Mouse (Mus musculus): ENCODE measurements around the gene Pfpl.

The Pfpl gene

GRCm38 (mm10) chr19:12465530-12466144 lies 37.9 kb downstream of the Pfpl start:
- no peak for DNase-seq

DNA sequence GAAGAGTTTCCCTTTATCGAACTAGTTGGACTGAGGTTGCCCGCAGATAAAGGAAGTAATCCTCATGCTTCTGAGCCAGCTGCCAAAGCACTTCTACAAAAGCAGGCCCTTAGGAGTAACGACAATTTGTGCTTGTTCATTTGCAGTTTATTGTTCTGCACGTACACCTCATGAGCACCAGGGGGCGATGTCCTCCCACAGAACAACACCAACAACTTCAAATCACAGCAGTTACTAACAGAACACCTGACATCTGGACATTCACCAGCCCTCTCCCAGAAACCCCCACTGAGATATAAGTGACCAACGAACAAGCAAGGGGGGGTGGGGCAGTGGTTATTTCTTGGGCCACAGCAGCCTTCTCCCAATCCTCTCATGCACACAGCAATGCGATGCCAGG lies 38.5 kb downstream of the Pfpl start:
- DNase-seq = peak; percentile 72

DNA sequence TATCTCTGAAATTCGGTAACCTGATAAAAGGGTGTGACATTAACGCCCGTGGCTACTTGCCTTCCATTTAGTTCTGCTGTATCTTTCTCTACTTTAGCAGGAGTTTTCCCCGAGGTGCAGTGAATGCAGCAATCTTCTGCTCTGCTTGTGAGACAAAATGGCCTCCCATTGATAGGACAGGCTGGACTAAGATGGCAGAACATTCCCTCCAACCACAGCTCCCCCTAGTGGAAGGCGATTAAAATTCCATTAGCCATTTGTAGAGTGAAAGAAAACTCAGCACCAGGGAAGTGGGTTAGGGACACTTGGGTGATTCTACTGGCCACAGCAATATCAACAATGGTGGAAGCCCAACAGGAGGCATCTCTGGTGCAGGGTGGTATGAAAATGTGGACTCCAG lies 39.7 kb downstream of the Pfpl start:
- DNase-seq = no peak

DNA sequence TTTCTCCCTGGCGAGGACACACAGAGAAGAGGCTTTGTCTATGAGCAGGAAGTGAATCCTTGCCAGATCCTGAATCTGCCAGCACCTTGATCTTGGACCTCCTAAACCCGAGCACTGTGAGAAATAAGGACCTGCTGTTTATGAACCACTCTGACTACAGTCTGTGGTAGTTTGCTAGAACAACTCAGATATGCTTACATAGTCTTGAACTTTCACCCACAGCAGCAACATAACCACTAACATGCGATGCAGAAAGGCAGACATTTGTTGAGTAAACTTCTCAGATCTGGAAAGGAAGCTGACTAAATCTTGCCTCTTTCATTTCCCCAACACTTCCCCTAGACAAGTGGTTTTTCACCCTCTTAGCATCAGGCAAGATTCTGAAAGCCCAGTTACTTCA lies 44.2 kb downstream of the Pfpl start:
- no peak for DNase-seq

GRCm38 (mm10) chr19:12472381-12472976 lies 44.8 kb downstream of the Pfpl start:
- no peak for DNase-seq

DNA sequence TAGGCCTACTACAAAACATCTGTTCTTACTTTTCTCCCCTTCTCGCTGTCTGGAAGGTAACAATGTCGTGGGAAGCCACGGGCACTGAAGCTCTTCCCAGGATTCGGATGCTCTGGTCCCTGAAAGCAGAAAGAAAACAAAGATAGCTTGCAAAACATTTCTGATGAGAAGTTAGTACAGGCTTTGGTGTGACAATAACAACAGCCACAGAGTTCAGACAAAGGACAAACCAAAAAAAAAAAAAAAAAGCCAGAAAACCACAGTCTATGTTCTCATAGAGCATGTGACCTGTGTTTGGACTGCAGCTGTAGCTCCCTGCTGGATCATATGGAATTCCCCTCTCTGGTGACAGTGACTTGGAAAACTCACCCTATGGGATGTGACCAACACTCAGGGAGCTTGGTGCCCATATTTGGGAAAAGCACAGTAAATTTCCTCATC lies 45.5 kb downstream of the Pfpl start:
- DNase-seq = no peak

DNA sequence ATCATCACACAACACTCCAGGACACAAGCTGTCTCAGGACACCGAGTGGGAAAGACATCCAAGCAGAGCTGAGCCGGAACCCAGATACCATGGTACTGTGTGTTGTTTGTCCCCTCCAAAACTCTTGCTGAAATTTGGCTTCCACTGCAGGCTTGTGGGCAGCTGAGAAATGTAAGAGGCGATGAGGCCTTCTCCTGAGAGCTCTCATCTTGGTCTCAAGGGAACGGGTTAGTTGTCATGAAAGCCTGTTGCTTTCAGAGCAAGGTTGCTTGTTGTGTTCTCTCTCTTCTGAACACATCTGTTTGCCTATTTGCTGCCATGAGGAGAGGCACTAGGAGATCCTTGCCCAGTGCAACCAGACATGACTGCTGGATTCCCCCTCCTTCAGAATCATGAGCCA lies 46.2 kb downstream of the Pfpl start:
- no peak for DNase-seq

GRCm38 (mm10) chr19:12475380-12476250 lies 47.9 kb downstream of the Pfpl start:
- peak; percentile 92 for DNase-seq

DNA sequence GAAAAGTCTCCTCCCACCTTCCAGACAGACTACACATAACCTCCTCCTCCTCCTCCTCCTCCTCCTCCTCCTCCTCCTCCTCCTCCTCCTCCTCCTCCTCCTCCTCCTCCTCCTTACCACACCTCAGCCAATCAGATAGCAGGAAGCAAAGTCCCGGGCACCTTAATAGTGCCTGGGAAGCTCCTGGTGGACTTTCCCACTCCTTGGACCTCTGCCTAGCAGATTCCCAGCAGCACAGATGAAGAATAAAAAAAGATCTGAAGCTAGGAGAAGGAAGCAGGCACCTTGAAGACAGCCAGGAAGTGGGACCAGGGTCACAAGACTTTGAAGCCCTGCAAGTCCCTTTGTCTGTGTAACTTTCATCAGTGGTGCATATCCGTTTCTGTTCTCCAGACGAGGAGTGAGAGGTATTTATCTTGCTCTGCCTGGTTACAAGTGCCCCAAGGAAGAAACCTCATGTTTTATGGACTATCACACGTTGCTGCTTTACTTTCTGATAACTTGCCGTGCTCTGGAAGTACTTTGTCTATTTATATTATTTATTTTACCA lies 49.1 kb downstream of the Pfpl start:
- DNase-seq = peak; percentile 50

DNA sequence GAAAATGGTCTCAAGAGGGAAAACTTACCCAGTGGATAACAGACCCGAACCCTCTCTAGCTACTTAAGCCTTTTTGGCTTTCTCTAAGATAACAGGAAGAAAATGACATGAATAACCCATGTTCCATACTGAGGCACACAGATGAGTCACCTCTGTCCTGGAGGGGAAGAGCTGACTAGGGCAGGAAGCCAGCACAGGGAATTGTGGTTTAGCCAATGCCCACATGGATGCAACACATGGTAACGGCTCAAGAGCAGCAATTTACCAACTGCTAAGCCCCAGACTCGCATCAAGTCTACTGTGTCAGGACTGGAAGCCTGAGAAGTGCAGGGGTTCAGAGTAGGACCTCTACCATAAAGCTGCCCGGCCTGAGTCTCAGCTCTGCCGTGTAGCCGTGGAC lies 50.7 kb downstream of the Pfpl start:
- no peak for DNase-seq

Measured in kidney, adult 18-20 months (tissue).